Mouse (Mus musculus): ENCODE results near the gene Hnrnpc.

DNA sequence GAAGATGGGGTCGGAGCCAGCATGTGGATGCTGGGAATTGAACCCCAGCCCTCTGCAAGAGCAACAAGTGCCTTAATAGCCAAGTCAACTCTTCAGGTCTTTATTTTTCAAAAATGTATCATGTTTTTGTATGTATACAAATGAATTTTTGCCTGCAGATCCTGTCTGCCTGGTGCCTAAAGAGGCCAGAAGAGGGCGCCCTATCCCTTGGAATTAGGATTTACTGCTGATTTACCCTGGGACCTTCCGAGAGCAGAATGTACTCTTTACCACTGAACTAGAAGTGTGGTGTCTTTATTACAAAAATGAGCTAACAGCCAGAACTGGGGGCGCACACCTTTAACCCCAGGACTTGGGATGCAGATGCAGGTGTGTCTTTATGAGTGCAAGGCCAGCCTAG, 20.1 kb upstream of the Hnrnpc start:
- TF ChIP-seq CTCF (IDR thresholded peaks at IDR 0.05; ENCODE audit: borderline replicate concordance, insufficient read depth, low read depth, low read length) (peak; percentile 61), POLR2A (IDR thresholded peaks at IDR 0.05; ENCODE audit: borderline replicate concordance, insufficient read depth, low read length) (no peak)
